Mouse (Mus musculus) adrenal gland, postnatal 4 days (tissue): ENCODE results near the gene Cldn3. TPM values are rescaled to one million over a fixed set of nuclear protein-coding genes. Genes with fewer than 3 reads are reported as not detected.
A peak's percentile ranks its signal among the peaks of the same experiment; 100 is the strongest.

Experiments used
- DNase-seq, 2 experiments: peaks; one replicate each; pipeline ENCODE4 v3.0.0; 2021 to 2022; ENCODE audit warnings: low spot score in 2 of 2, mixed read lengths in 2 of 2
- total RNA-seq, 2 experiments: library from RNA; stranded (reverse); gene quantifications; 2 replicates each; pipeline ENCODE4 v1.2.3; 2021

The Cldn3 gene
- total RNA-seq, 2 experiments from 2014 or later = 8.6 to 9.4 TPM

GRCm38 (mm10) chr5:134965473-134965851 lies 20.6 kb upstream of the Cldn3 start:
- DNase-seq = peak in 1 of 2 experiments; percentile 40

- no peak for DNase-seq
Measured at GRCm38 (mm10) chr5:134965852-134966821, 19.9 kb upstream of the Cldn3 start.

- no peak for DNase-seq
Measured at GRCm38 (mm10) chr5:134967164-134967944, 18.7 kb upstream of the Cldn3 start.

- DNase-seq = no peak
Measured at GRCm38 (mm10) chr5:134970671-134971070, 15.3 kb upstream of the Cldn3 start.

GRCm38 (mm10) chr5:134973081-134973480 lies 12.9 kb upstream of the Cldn3 start:
- no peak for DNase-seq

- no peak for DNase-seq
Measured at GRCm38 (mm10) chr5:134973526-134973925, 12.5 kb upstream of the Cldn3 start.

- no peak for DNase-seq
Measured at GRCm38 (mm10) chr5:134974294-134974693, 11.7 kb upstream of the Cldn3 start.

GRCm38 (mm10) chr5:134974921-134975320 lies 11.1 kb upstream of the Cldn3 start:
- no peak for DNase-seq

GRCm38 (mm10) chr5:134976164-134976563 lies 9.8 kb upstream of the Cldn3 start:
- DNase-seq = no peak

- DNase-seq = no peak
Measured at GRCm38 (mm10) chr5:134976577-134977250, 9.3 kb upstream of the Cldn3 start.

- no peak for DNase-seq
Measured at GRCm38 (mm10) chr5:134977837-134978236, 8.2 kb upstream of the Cldn3 start.

- no peak for DNase-seq
Measured at GRCm38 (mm10) chr5:134981149-134981548, 4.9 kb upstream of the Cldn3 start.

- DNase-seq = no peak
Measured at GRCm38 (mm10) chr5:134983111-134983510, 2.9 kb upstream of the Cldn3 start.

- DNase-seq = no peak
Measured at GRCm38 (mm10) chr5:134983771-134984170, 2.2 kb upstream of the Cldn3 start.

- DNase-seq = no peak
Measured at GRCm38 (mm10) chr5:134986298-134987268, 569 bp downstream of the Cldn3 start.

GRCm38 (mm10) chr5:134989166-134989565 lies 3.2 kb downstream of the Cldn3 start:
- no peak for DNase-seq

GRCm38 (mm10) chr5:134989741-134990140 lies 3.7 kb downstream of the Cldn3 start:
- no peak for DNase-seq

- no peak for DNase-seq
Measured at GRCm38 (mm10) chr5:134992566-134992965, 6.6 kb downstream of the Cldn3 start.

- DNase-seq = no peak
Measured at GRCm38 (mm10) chr5:134998359-134998758, 12.3 kb downstream of the Cldn3 start.

- DNase-seq = no peak
Measured at GRCm38 (mm10) chr5:134999797-135000196, 13.8 kb downstream of the Cldn3 start.
